Mouse (Mus musculus): ENCODE results near the gene Sigmar1.

- TF ChIP-seq CTCF (IDR thresholded peaks at IDR 0.05; ENCODE audit: insufficient read depth, low read depth, low read length) = no peak
- no peak for TF ChIP-seq POLR2A (IDR thresholded peaks at IDR 0.05; ENCODE audit: insufficient read depth, low read depth, low read length)
These were observed 5.0 kb upstream of the Sigmar1 start for GRCm38 (mm10) chr4:41760911-41761310.
